Mouse (Mus musculus) midbrain, embryonic 13.5 days (tissue): ENCODE measurements around the gene Alg1. TPM values are rescaled to one million over a fixed set of nuclear protein-coding genes. Genes with fewer than 3 reads are reported as not detected.

Source experiments
- ATAC-seq: fragments of 200-750 bp; cut with Nextera tagmentation; 2 replicates; pipeline ENCODE4 v1.8.0; 2017; ENCODE audit warnings: mild to moderate bottlenecking, moderate TSS enrichment, moderate library complexity
- H3K27ac ChIP-seq: fragments of 300-500 bp; sonication (generic); 2 replicates; pipeline ENCODE4 v1.5.1; 2015; ENCODE audit warnings: inconsistent platforms, mild to moderate bottlenecking, moderate library complexity
- H3K27me3 ChIP-seq: fragments of 300-500 bp; sonication (generic); 2 replicates; pipeline ENCODE4 v1.6.1; 2015; ENCODE audit warnings: mild to moderate bottlenecking, inconsistent platforms
- H3K36me3 ChIP-seq: fragments of 300-500 bp; sonication (generic); 2 replicates; pipeline ENCODE4 v1.6.1; 2015; ENCODE audit warnings: mild to moderate bottlenecking, inconsistent platforms
- H3K4me1 ChIP-seq: fragments of 300-500 bp; sonication (generic); replicated peaks from 2 replicates; pipeline ENCODE4 v1.6.1; 2015; ENCODE audit warnings: inconsistent platforms
- H3K4me2 ChIP-seq: fragments of 300-500 bp; sonication (generic); replicated peaks from 2 replicates; pipeline ENCODE4 v1.6.1; 2015; ENCODE audit warnings: moderate library complexity, mild to moderate bottlenecking, inconsistent platforms
- H3K4me3 ChIP-seq: fragments of 300-500 bp; sonication (generic); replicated peaks from 2 replicates; pipeline ENCODE4 v1.5.1; 2015; ENCODE audit warnings: mild to moderate bottlenecking, inconsistent platforms
- H3K9ac ChIP-seq: fragments of 300-500 bp; sonication (generic); replicated peaks from 2 replicates; pipeline ENCODE4 v1.6.1; 2015; ENCODE audit warnings: mild to moderate bottlenecking, inconsistent platforms
- H3K9me3 ChIP-seq: fragments of 300-500 bp; sonication (generic); 2 replicates; pipeline ENCODE4 v1.6.1; 2016; ENCODE audit warnings: mild to moderate bottlenecking, inconsistent platforms
- WGBS: fragments of 180-500 bp; shearing (Covaris S2); methylation state at CpG from one replicate; pipeline ENCODE4 v1.1.7; 2015; 5-methylcytosine and 5-hydroxymethylcytosine counted together
- microRNA-seq: library from miRNA; unstranded; fragments of <30 nt; microRNA quantifications from one replicate; pipeline ENCODE4, GENCODE M21; 2016
- polyA plus RNA-seq: library from polyadenylated mRNA; unstranded; fragments of >200 nt; fragmentation: Nextera tagmentation; extraction: Ambion mirVana; gene quantifications from 2 replicates; pipeline ENCODE4 v1.2.1, GENCODE M21; 2015

Gene Alg1
- polyA plus RNA-seq, 1 experiment from 2014 or later, result 30.8 TPM

GRCm38 (mm10) chr16:5282686-5283085 is 49.3 kb downstream of the Alg1 start:
- H3K9ac ChIP-seq, result no peak overlapping the region
- H3K27me3 ChIP-seq, result no peaks in the 10 kb centered on the region
- no peak overlapping the region for H3K4me3 ChIP-seq
- ATAC-seq, result no peak
- no peak overlapping the region for H3K4me2 ChIP-seq
- H3K9me3 ChIP-seq, result no peaks in the 10 kb centered on the region
- no peak overlapping the region for H3K27ac ChIP-seq
- no peaks in the 10 kb centered on the region for H3K4me1 ChIP-seq
- no peaks in the 10 kb centered on the region for H3K36me3 ChIP-seq
- WGBS, result 91% methylated on average over 9 of the region's 9 CpGs

GRCm38 (mm10) chr16:5285376-5285775 is 52.0 kb downstream of the Alg1 start:
- Histone ChIP-seq H3K27me3 (no peaks in the 10 kb centered on the region), H3K4me3 (no peak overlapping the region), H3K9me3 (no peaks in the 10 kb centered on the region), H3K36me3 (no peaks in the 10 kb centered on the region), H3K4me1 (no peaks in the 10 kb centered on the region), H3K4me2 (no peak overlapping the region), H3K9ac (no peak overlapping the region), H3K27ac (no peak overlapping the region)
- ATAC-seq, result no peak
- 54% methylated on average over 3 of the region's 3 CpGs for WGBS

Small RNAs within 50 kb of the gene (microRNA-seq; reads per million reads assigned to microRNA genes)
- gene Gm23689 (not detected), gene Gm26095 (not detected), gene Mir6364 (not detected)

Other genes starting within 250 kb of the Alg1 start
- gene Sept12, start 235.8 kb upstream of the Alg1 start, polyA plus RNA-seq, result not detected in 2 replicates
- 0.81 TPM in 1 of 2 replicates, not detected in the other for gene Smim22, start 226.3 kb upstream of the Alg1 start, polyA plus RNA-seq
- gene Rogdi, start 220.1 kb upstream of the Alg1 start, polyA plus RNA-seq, result 137 and 139 TPM in 2 replicates
- gene Glyr1, start 183.8 kb upstream of the Alg1 start, polyA plus RNA-seq, result 228 and 230 TPM in 2 replicates
- 17.6 and 19.6 TPM in 2 replicates for gene Ubn1, start 183.6 kb upstream of the Alg1 start, polyA plus RNA-seq
- 0.12 and 0.13 TPM in 2 replicates for gene Ppl, start 101.2 kb upstream of the Alg1 start, polyA plus RNA-seq
- 0.98 and 1.1 TPM in 2 replicates for gene Sec14l5, start 86.5 kb upstream of the Alg1 start, polyA plus RNA-seq
- gene Nagpa, start 29.6 kb upstream of the Alg1 start, polyA plus RNA-seq, result 8.6 and 10.1 TPM in 2 replicates
- gene AU021092, start 11.3 kb upstream of the Alg1 start, polyA plus RNA-seq, result 11.7 and 12.2 TPM in 2 replicates
- 8.1 and 8.5 TPM in 2 replicates for gene Eef2kmt, start 22.4 kb downstream of the Alg1 start, polyA plus RNA-seq